Mouse (Mus musculus): Measurements from ENCODE around the gene Rbm7. TPM values are rescaled to one million over a fixed set of nuclear protein-coding genes. Genes with fewer than 3 reads are reported as not detected.

The Rbm7 gene
- polyA plus RNA-seq, 1 experiment, result 21.9 TPM

- WGBS, result 74% methylated on average over 1 of the region's 1 CpGs
- no peak for DNase-seq (ENCODE audit: low read depth, low spot score)
Observed at GRCm38 (mm10) chr9:48443873-48444272, 51.2 kb downstream of the Rbm7 start.

Other genes with a start within 250 kb of the Rbm7 start
- 0.36 and 0.48 TPM in 2 replicates for gene Nxpe2, start 141.8 kb downstream of the Rbm7 start, polyA plus RNA-seq (2012; rRNA removed)
- gene Rexo2, start 14.7 kb downstream of the Rbm7 start, polyA plus RNA-seq (2012; rRNA removed), result 38.0 and 43.7 TPM in 2 replicates
- gene Gm5617, start 143 bp upstream of the Rbm7 start, polyA plus RNA-seq (2012; rRNA removed), result 36.6 and 37.8 TPM in 2 replicates
- 1.9 and 2.5 TPM in 2 replicates for gene Nnmt, start 109.9 kb upstream of the Rbm7 start, polyA plus RNA-seq (2012; rRNA removed)